Mouse (Mus musculus) kidney, adult 2 months (tissue): ENCODE measurements at regions not wholly inside any gene's neighbourhood (a gene's known extent, or its start where the extent isn't known, plus 50 kb on each side); places are given as distances from the start of the nearest gene placed in this dataset.

Experiments used
- CTCF ChIP-seq: fragments of 200-500 bp; conservative IDR thresholded peaks from 2 replicates; pipeline ENCODE4 v1.5.1; 2011; ENCODE audit warnings: low read depth, mild to moderate bottlenecking, control low read depth, low read length, moderate library complexity, mixed read lengths; ENCODE audit not compliant: insufficient read depth, insufficient read length
- POLR2A ChIP-seq: fragments of 200-500 bp; IDR thresholded peaks from one replicate; pipeline ENCODE4 v1.6.1; 2011; ENCODE audit warnings: low read depth, low read length, control low read depth

GRCm38 (mm10) chr11:8717774-8718173, 53.4 kb upstream of the Tns3 start:
- TF ChIP-seq CTCF: no peak
- no peak for TF ChIP-seq POLR2A
